Mouse (Mus musculus) stomach, embryonic 15.5 days (tissue): ENCODE results near the gene Tspyl2. TPM values are rescaled to one million over a fixed set of nuclear protein-coding genes. Genes with fewer than 3 reads are reported as not detected.
A peak's percentile ranks its signal among the peaks of the same experiment; 100 is the strongest.
"Not testable (repeated sequence)": the region's sequence is repeated elsewhere in the genome, so short reads cannot be mapped to it uniquely, and the experiment has no call there.

ENCODE experiments used
- ATAC-seq: fragments of 200-750 bp; cut with Nextera tagmentation; 2 replicates; pipeline ENCODE4 v1.8.0; 2017; ENCODE audit warnings: low read depth, moderate number of reproducible peaks, moderate TSS enrichment; ENCODE audit not compliant: insufficient read depth, low FRiP score
- H3K27ac ChIP-seq: fragments of 300-500 bp; sonication (generic); 2 replicates; pipeline ENCODE4 v1.5.1; 2015; ENCODE audit warnings: mild to moderate bottlenecking, inconsistent platforms
- H3K27me3 ChIP-seq: fragments of 300-500 bp; sonication (generic); replicated peaks from 2 replicates; pipeline ENCODE4 v1.6.1; 2015; ENCODE audit warnings: inconsistent platforms
- H3K36me3 ChIP-seq: fragments of 300-500 bp; sonication (generic); 2 replicates; pipeline ENCODE4 v1.6.1; 2015; ENCODE audit warnings: inconsistent platforms
- H3K4me1 ChIP-seq: fragments of 300-500 bp; sonication (generic); 2 replicates; pipeline ENCODE4 v1.6.1; 2015; ENCODE audit warnings: inconsistent platforms
- H3K4me2 ChIP-seq: fragments of 300-500 bp; sonication (generic); 2 replicates; pipeline ENCODE4 v1.6.1; 2015; ENCODE audit warnings: mild to moderate bottlenecking, inconsistent platforms
- H3K4me3 ChIP-seq: fragments of 300-500 bp; sonication (generic); replicated peaks from 2 replicates; pipeline ENCODE4 v1.5.1; 2015; ENCODE audit warnings: inconsistent platforms
- H3K9ac ChIP-seq: fragments of 300-500 bp; sonication (generic); 2 replicates; pipeline ENCODE4 v1.6.1; 2015; ENCODE audit warnings: inconsistent platforms
- H3K9me3 ChIP-seq: fragments of 300-500 bp; sonication (generic); 2 replicates; pipeline ENCODE4 v1.6.1; 2016; ENCODE audit warnings: inconsistent platforms
- WGBS: fragments of 180-500 bp; shearing (Covaris S2); methylation state at CpG from one replicate; pipeline ENCODE4 v1.1.7; 2015; 5-methylcytosine and 5-hydroxymethylcytosine counted together
- polyA plus RNA-seq: library from polyadenylated mRNA; unstranded; fragments of >200 nt; fragmentation: Nextera tagmentation; extraction: Ambion mirVana; gene quantifications from 2 replicates; pipeline ENCODE4 v1.2.1, GENCODE M21; 2015

Gene Tspyl2
- polyA plus RNA-seq, 1 experiment from 2014 or later, result 29.8 TPM

DNA sequence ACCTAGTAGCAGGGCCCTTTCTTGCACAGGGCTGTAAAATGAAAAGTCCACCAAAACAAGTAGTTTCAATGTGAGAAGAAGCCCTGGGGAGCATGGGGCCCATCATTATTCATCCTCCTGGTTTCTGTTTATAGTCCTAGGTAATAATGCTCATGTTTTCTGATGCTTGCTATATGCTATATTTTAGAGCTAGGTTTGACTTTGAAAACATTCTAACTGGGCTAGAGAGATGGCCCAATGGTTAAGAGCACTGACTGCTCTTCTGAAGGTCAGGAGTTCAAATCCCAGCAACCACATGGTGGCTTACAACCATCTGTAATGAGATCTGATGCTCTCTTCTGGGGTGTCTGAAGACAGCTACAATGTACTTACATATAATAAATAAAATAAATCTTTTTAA lies 12.8 kb downstream of the Tspyl2 start:
- not testable (repeated sequence) for H3K9ac ChIP-seq, H3K4me2 ChIP-seq, ATAC-seq, H3K27me3 ChIP-seq, H3K9me3 ChIP-seq, H3K36me3 ChIP-seq, H3K4me3 ChIP-seq, H3K4me1 ChIP-seq, H3K27ac ChIP-seq

GRCm38 (mm10) chrX:152327689-152328052 lies 14.6 kb downstream of the Tspyl2 start:
- Histone ChIP-seq H3K27ac (peak overlapping the region; percentile 51; the same call in 1 of the 2 replicates), H3K4me2 (peak overlapping the region; percentile 64), H3K27me3 (no peaks in the 10 kb centered on the region; the same call in 1 of the 2 replicates), H3K4me3 (peak overlapping the region; percentile 57), H3K4me1 (no peaks in the 10 kb centered on the region), H3K9ac (no peak overlapping the region), H3K36me3 (no peaks in the 10 kb centered on the region), H3K9me3 (no peaks in the 10 kb centered on the region)
- 20% methylated on average over 8 of the region's 8 CpGs for WGBS
- 0 out of 2 replicates have a peak, but pooled peaks have one; percentile 20 for ATAC-seq

- peak within 1 kb of the TSS; percentile 51; the same call in 1 of the 2 replicates for H3K27ac ChIP-seq
Observed at GRCm38 (mm10) chrX:152326996-152327688, 15.1 kb downstream of the Tspyl2 start, which contains the start of gene Kantr. Gene Kantr (minus strand): TSS chrX:152327495.

DNA sequence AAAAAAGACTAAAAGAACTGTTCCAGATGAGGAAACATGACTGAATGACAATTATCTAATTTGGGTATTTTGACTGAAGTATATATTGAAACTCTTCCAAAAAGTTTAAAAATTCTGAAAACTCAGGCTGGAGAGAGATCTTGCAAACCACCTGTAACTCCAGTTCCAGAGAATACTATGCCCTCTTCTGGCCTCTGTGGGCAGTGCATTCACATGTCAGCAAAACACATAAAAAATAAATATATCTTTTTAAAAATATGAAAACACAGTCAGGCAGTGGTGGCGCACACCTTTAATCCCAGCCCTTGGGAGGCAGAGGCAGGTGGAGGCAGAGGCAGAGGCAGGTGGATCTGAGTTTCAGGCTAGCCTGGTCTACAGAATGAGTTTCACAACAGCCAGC lies 18.6 kb downstream of the Tspyl2 start:
- Histone ChIP-seq H3K4me2 (no peak overlapping the region), H3K9ac (no peak overlapping the region), H3K9me3 (no peaks in the 10 kb centered on the region), H3K27ac (no peak overlapping the region), H3K36me3 (no peaks in the 10 kb centered on the region), H3K4me1 (no peaks in the 10 kb centered on the region), H3K4me3 (no peak overlapping the region), H3K27me3 (no peaks in the 10 kb centered on the region; the same call in 1 of the 2 replicates)
- 93% methylated on average over 1 of the region's 1 CpGs for WGBS
- ATAC-seq, result no peak

More at GRCm38 (mm10) chrX:152326996-152327688, 15.1 kb downstream of the Tspyl2 start, which contains the start of gene Kantr:
- Histone ChIP-seq H3K27me3 (no peaks in the 10 kb centered on the region; the same call in 1 of the 2 replicates), H3K4me3 (peak within 1 kb of the TSS; percentile 57), H3K4me1 (no peaks in the 10 kb centered on the region), H3K9me3 (no peaks in the 10 kb centered on the region), H3K36me3 (no peaks in the 10 kb centered on the region), H3K9ac (peak within 1 kb of the TSS; percentile 34; the same call in 1 of the 2 replicates), H3K4me2 (peak within 1 kb of the TSS; percentile 64)
- ATAC-seq, result peak; percentile 99
- WGBS, result 13% methylated on average over 29 of the region's 29 CpGs

DNA sequence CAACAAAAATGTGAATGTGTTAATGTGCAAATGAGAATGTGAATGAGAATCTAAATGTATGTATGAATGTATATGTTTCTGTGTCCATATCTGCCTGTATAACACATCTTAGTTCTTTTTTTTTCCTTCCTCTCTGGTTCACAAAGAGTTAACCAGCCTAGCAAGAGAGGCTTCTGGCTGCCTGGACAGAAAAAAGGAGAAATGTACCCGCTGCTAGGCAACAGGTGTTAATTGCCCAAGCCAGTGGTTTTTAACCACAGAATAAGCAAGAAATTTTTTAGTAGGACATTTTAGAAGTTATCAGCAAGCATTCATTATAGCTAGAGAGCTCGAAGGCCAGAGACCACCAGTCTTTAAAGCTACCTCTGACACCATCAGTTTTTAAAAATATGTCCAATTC lies 19.4 kb downstream of the Tspyl2 start:
- no peak for ATAC-seq
- H3K4me1 ChIP-seq, result no peaks in the 10 kb centered on the region
- no peak overlapping the region for H3K9ac ChIP-seq
- H3K27me3 ChIP-seq, result no peaks in the 10 kb centered on the region; the same call in 1 of the 2 replicates
- 36% methylated on average over 2 of the region's 2 CpGs for WGBS
- H3K4me3 ChIP-seq, result no peak overlapping the region
- no peak overlapping the region for H3K4me2 ChIP-seq
- H3K9me3 ChIP-seq, result no peaks in the 10 kb centered on the region
- H3K36me3 ChIP-seq, result no peaks in the 10 kb centered on the region
- H3K27ac ChIP-seq, result no peak overlapping the region

DNA sequence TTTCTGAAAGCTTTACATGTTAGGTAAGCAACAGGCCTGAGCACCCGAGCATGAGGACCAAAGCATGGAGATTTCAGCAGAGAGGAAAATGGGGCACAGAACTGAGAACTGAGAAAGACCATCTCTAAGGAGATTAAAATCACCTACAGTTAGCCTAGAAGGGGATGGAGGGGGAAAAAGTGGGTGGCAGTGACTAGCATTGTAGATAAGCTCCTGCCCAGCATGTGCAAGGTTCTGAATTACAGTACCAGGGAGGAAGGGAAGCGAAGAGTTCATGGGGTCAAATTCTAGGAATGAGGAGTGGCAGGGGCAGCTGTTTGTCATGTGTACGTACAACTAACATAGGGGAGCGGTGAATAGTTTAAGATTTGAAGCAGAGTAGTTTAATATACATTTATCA lies 21.7 kb downstream of the Tspyl2 start:
- H3K27ac ChIP-seq, result no peak overlapping the region
- H3K9ac ChIP-seq, result no peak overlapping the region
- H3K27me3 ChIP-seq, result no peaks in the 10 kb centered on the region; the same call in 1 of the 2 replicates
- H3K36me3 ChIP-seq, result no peaks in the 10 kb centered on the region
- no peak overlapping the region for H3K4me2 ChIP-seq
- no peaks in the 10 kb centered on the region for H3K4me1 ChIP-seq
- no peak for ATAC-seq
- no peak overlapping the region for H3K4me3 ChIP-seq
- no peaks in the 10 kb centered on the region for H3K9me3 ChIP-seq
- WGBS, result 62% methylated on average over 4 of the region's 4 CpGs

GRCm38 (mm10) chrX:152307942-152308341 lies 34.3 kb downstream of the Tspyl2 start:
- peak; percentile 78; the same call in 1 of the 2 replicates for ATAC-seq
- WGBS, result 55% methylated on average over 2 of the region's 2 CpGs
- no peaks in the 10 kb centered on the region for H3K36me3 ChIP-seq

GRCm38 (mm10) chrX:152307371-152307770 lies 34.9 kb downstream of the Tspyl2 start:
- Histone ChIP-seq H3K27ac (no peak overlapping the region), H3K9ac (no peak overlapping the region), H3K9me3 (no peaks in the 10 kb centered on the region), H3K4me1 (no peaks in the 10 kb centered on the region), H3K4me3 (no peak overlapping the region), H3K4me2 (no peak overlapping the region), H3K27me3 (no peaks in the 10 kb centered on the region; the same call in 1 of the 2 replicates), H3K36me3 (no peaks in the 10 kb centered on the region)
- peak; percentile 92 for ATAC-seq

More at GRCm38 (mm10) chrX:152307942-152308341, 34.3 kb downstream of the Tspyl2 start:
- Histone ChIP-seq H3K9me3 (no peaks in the 10 kb centered on the region), H3K27ac (no peak overlapping the region), H3K4me3 (no peak overlapping the region), H3K27me3 (no peaks in the 10 kb centered on the region; the same call in 1 of the 2 replicates), H3K4me2 (no peak overlapping the region), H3K4me1 (no peaks in the 10 kb centered on the region), H3K9ac (no peak overlapping the region)

- H3K4me3 ChIP-seq, result no peak overlapping the region
- H3K9me3 ChIP-seq, result no peaks in the 10 kb centered on the region
- no peak overlapping the region for H3K9ac ChIP-seq
- ATAC-seq, result no peak
- no peaks in the 10 kb centered on the region for H3K36me3 ChIP-seq
- no peaks in the 10 kb centered on the region; the same call in 1 of the 2 replicates for H3K27me3 ChIP-seq
- no peak overlapping the region for H3K4me2 ChIP-seq
- WGBS, result 76% methylated on average over 2 of the region's 2 CpGs
- H3K27ac ChIP-seq, result no peak overlapping the region
- no peaks in the 10 kb centered on the region for H3K4me1 ChIP-seq
Observed at GRCm38 (mm10) chrX:152306224-152306623, 36.0 kb downstream of the Tspyl2 start.

GRCm38 (mm10) chrX:152287026-152287425 lies 55.2 kb downstream of the Tspyl2 start:
- not testable (repeated sequence) for H3K9ac ChIP-seq, H3K4me3 ChIP-seq, H3K4me2 ChIP-seq, H3K27me3 ChIP-seq, H3K27ac ChIP-seq, ATAC-seq, H3K9me3 ChIP-seq, H3K4me1 ChIP-seq, H3K36me3 ChIP-seq
- 55% methylated on average over 1 of the region's 1 CpGs for WGBS
